Mouse (Mus musculus) stomach, embryonic 16.5 days (tissue): ENCODE results near the gene Rnf223. TPM values are rescaled to one million over a fixed set of nuclear protein-coding genes. Genes with fewer than 3 reads are reported as not detected.
A peak's percentile ranks its signal among the peaks of the same experiment; 100 is the strongest.

ENCODE experiments used
- ATAC-seq: fragments of 200-750 bp; cut with Nextera tagmentation; 2 replicates; pipeline ENCODE4 v1.8.0; 2017; ENCODE audit warnings: moderate number of reproducible peaks, moderate TSS enrichment; ENCODE audit not compliant: insufficient read depth, low FRiP score
- H3K27ac ChIP-seq: fragments of 300-500 bp; sonication (generic); 2 replicates; pipeline ENCODE4 v1.5.1; 2014; ENCODE audit warnings: low read length
- H3K27me3 ChIP-seq: fragments of 300-500 bp; sonication (generic); 2 replicates; pipeline ENCODE4 v1.6.1; 2014; ENCODE audit warnings: low read length, control low read depth, mixed read lengths; ENCODE audit not compliant: control insufficient read depth, insufficient read depth
- H3K36me3 ChIP-seq: fragments of 300-500 bp; sonication (generic); 2 replicates; pipeline ENCODE4 v1.6.1; 2014; ENCODE audit warnings: low read length; ENCODE audit not compliant: control insufficient read depth, insufficient read depth
- H3K4me1 ChIP-seq: fragments of 300-500 bp; sonication (generic); 2 replicates; pipeline ENCODE4 v1.6.1; 2014; ENCODE audit warnings: low read length, control low read depth, mixed read lengths; ENCODE audit not compliant: control insufficient read depth, insufficient read depth
- H3K4me2 ChIP-seq: fragments of 300-500 bp; sonication (generic); 2 replicates; pipeline ENCODE4 v1.6.1; 2014; ENCODE audit warnings: low read depth, low read length, mixed read lengths
- H3K4me3 ChIP-seq: fragments of 300-500 bp; sonication (generic); replicated peaks from 2 replicates; pipeline ENCODE4 v1.5.1; 2014; ENCODE audit warnings: mild to moderate bottlenecking, low read length
- H3K9ac ChIP-seq: fragments of 300-500 bp; sonication (generic); 2 replicates; pipeline ENCODE4 v1.6.1; 2014; ENCODE audit warnings: low read length
- H3K9me3 ChIP-seq: fragments of 300-500 bp; sonication (generic); replicated peaks from 2 replicates; pipeline ENCODE4 v1.6.1; 2016; ENCODE audit warnings: low read length, control low read depth; ENCODE audit not compliant: control insufficient read depth
- WGBS: fragments of 180-500 bp; shearing (Covaris S2); extraction: QIAGEN DNeasy Blood & Tissue Kit; methylation state at CpG from one replicate; pipeline ENCODE4 v1.1.7; 2014; 5-methylcytosine and 5-hydroxymethylcytosine counted together
- polyA plus RNA-seq: library from polyadenylated mRNA; unstranded; fragments of >200 nt; fragmentation: Nextera tagmentation; extraction: Ambion mirVana; gene quantifications from 2 replicates; pipeline ENCODE4 v1.2.1, GENCODE M21; 2015

Gene Rnf223
- polyA plus RNA-seq: 1.1 and 1.9 TPM in 2 replicates

DNA sequence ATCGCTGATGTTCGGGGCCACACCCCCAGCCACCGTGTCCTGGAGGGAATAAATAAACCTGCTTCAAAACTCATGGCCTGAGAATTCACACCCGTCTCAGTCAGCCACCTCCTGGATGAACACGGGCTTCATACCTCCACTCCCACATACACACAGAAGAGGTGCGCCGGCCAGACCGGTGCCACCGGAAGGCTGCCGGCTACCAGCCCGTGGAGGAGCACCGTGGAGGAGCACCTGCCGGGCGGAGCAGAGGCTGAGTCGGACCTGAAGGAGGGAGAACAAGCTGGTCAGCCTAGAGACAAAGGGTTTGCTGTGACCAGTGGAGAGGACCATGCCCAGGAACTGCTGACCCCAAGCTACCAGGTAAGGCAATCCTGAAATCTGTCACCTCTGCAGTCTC lies at the start of gene Rnf223:
Gene Rnf223 (plus strand): TSS at position 78 of the 400 bp plus-strand sequence.
- WGBS: 63% methylated on average over 15 of the region's 15 CpGs
- H3K4me3 ChIP-seq: no peak within 1 kb of the TSS
- no peaks in the 10 kb centered on the region for H3K4me1 ChIP-seq
- H3K27me3 ChIP-seq: no peaks in the 10 kb centered on the region
- H3K36me3 ChIP-seq: no peaks in the 10 kb centered on the region
- no peaks in the 10 kb centered on the region for H3K9me3 ChIP-seq
- peak; percentile 46; the same call in 1 of the 2 replicates for ATAC-seq
- H3K4me2 ChIP-seq: no peak within 1 kb of the TSS
- no peak within 1 kb of the TSS for H3K9ac ChIP-seq
- H3K27ac ChIP-seq: peak within 1 kb of the TSS; percentile 38; the same call in 1 of the 2 replicates

DNA sequence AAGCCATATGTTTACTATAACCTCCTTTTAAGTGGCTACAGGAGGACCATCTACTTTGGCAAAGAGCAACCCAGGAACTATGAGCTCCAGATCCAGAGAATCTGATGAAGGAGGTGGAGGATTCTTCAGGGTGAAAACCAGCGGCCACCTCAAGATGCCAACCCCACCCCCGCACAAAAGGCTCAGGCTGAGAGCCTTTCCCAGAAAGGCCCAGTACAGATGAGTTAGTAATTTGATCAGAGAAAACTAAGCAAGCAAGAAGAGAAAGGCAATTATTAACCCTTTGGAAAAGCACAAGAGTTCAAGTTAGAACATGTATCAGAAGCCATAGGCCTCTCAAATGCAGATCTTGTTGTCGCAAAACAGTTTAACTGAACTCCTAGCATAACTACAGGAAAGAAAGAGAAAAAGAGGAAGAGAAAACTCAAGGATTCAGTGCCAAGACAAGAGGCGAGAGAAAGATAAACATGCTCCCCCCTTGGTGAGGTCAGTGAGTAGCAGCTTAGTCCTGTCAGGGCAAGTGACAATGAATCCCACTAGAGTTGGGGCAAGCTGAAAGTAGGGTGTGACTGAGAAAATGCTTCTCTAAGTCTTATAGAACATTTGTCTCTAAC lies 47.6 kb upstream of the Rnf223 start:
- Histone ChIP-seq H3K36me3 (no peaks in the 10 kb centered on the region), H3K4me2 (peak overlapping the region; percentile 4; the same call in 1 of the 2 replicates), H3K9me3 (no peaks in the 10 kb centered on the region), H3K9ac (0 out of 2 replicates have a peak overlapping the region, but pooled peaks have one; percentile 32), H3K4me1 (peaks cover 10% of the 10 kb centered on the region), H3K27me3 (no peaks in the 10 kb centered on the region), H3K27ac (peak overlapping the region; percentile 71), H3K4me3 (no peak overlapping the region)
- WGBS: 43% methylated on average over 4 of the region's 4 CpGs
- no peak for ATAC-seq

DNA sequence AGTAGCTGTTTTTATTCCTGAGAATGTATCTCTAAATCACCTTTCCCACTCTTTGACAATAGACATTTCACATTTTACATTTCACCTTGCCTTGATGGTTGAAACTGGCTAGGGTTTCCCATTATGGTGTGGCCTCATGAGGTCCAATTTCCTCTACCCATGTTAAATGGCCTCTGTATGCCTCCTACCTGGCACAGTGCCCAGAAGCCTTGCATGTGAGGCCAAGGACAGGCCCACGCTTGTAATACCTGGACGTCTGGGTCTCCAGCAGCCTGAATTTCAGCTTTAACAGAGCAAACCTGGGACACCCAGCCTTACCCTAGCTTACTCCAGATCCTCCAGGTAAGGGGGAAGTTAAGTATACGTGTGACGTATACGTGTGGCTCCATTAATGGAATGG lies 47.0 kb upstream of the Rnf223 start:
- Histone ChIP-seq H3K9ac (no peak overlapping the region), H3K36me3 (no peaks in the 10 kb centered on the region), H3K4me3 (no peak overlapping the region), H3K4me2 (0 out of 2 replicates have a peak overlapping the region, but pooled peaks have one; percentile 9), H3K27me3 (no peaks in the 10 kb centered on the region), H3K27ac (peak overlapping the region; percentile 82), H3K4me1 (peaks cover 10% of the 10 kb centered on the region), H3K9me3 (no peaks in the 10 kb centered on the region)
- peak; percentile 83 for ATAC-seq
- WGBS: 46% methylated on average over 5 of the region's 5 CpGs

DNA sequence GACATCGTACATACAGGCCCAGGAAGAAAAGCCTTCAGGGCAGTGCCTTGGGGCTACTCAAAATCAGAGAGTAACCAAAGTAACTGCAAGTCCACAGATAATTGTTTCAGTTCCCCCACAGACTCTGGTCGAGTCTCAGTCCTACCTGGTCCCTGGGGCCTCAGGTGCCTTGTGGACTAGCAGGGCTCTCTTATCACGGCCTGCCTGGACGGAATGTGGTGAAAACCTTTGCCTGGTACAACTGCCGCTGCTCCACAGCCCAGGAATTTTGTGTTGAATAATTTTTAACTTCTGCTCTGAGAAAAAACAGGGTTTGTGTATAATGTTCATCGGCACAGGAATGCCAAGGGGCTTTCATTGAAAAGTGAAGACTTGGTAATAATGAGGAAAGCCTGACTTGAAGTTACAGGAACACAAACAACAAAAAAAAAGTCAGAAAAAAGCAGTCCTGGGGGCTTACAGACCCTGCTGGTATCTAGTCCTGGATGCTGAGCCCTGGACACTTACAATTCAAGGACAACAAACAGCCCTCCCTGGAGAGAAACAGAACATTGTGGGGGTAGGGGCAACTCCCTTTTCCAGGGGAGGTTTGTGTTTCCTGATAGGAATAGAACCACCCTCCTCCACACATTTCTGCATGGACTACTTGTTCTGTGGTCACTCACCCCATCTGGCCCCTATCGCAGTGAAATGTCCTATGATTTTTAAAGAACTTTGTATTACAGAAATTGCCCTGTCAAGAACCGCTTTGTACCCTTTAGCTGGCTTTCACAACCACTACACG lies 46.0 kb upstream of the Rnf223 start:
- Histone ChIP-seq H3K9me3 (no peaks in the 10 kb centered on the region), H3K4me3 (no peak overlapping the region), H3K4me1 (peaks cover 10% of the 10 kb centered on the region), H3K27ac (peak overlapping the region; percentile 82), H3K9ac (no peak overlapping the region; the same call in 1 of the 2 replicates), H3K36me3 (no peaks in the 10 kb centered on the region), H3K27me3 (no peaks in the 10 kb centered on the region), H3K4me2 (0 out of 2 replicates have a peak overlapping the region, but pooled peaks have one; percentile 9)
- ATAC-seq: peak; percentile 73
- 54% methylated on average over 9 of the region's 9 CpGs for WGBS

DNA sequence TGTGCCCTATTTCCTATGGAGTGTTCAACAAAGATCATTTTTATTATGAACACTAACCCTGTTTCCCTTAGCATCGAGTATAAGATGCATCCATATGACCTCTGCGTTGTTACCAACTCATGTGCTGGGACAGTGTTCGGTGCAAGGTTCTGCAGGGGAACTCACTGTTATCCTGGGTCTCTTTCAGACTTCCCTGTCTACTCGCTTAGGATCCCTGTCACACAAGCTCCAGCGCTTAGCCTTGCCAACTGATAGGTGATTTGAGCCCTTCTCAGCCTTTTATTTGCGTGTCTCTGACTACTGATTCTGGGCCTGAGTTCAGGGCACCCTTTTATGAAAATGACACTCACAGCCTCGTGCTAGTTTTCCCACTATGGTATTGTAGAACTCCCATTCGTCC lies 45.1 kb upstream of the Rnf223 start:
- H3K9me3 ChIP-seq: no peaks in the 10 kb centered on the region
- WGBS: 79% methylated on average over 8 of the region's 8 CpGs
- no peaks in the 10 kb centered on the region for H3K27me3 ChIP-seq
- no peaks in the 10 kb centered on the region for H3K36me3 ChIP-seq
- ATAC-seq: no peak
- H3K9ac ChIP-seq: no peak overlapping the region
- no peak overlapping the region for H3K4me3 ChIP-seq
- H3K4me2 ChIP-seq: no peak overlapping the region
- no peak overlapping the region; the same call in 1 of the 2 replicates for H3K27ac ChIP-seq
- H3K4me1 ChIP-seq: peaks cover 10% of the 10 kb centered on the region

DNA sequence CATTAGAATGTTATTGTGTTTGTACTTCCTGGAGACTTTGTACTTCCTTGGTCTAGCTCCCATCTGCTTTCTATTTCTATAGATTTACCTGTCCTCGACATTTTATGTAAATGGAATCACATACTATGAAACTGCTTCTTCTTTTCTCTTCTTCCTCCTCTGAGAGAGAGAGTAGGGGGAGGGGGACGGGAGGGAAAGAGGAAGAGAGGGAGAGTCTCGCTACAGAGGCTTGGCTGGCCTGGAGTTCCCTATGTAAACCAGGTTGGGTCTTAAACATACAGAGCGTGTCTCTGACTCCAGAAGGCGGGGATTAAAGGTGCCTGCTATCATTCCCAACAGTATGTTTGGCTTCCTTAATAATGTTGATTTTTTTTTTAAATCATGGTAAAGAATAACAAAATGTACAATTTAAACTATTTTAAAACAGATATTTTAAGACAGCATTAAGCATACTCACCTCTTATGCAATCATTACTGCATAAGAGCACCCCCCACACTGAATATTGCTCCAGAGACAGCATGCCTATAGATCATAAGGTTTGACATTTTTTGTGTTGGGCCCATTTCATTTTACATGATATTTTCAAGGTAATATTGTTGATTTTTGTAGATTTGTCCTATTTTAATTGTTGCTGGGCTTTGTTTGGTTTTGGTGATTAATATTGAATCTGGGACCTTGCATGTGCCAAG lies 42.8 kb upstream of the Rnf223 start:
- Histone ChIP-seq H3K4me2 (peak overlapping the region; percentile 24; the same call in 1 of the 2 replicates), H3K27me3 (no peaks in the 10 kb centered on the region), H3K4me3 (no peak overlapping the region), H3K36me3 (no peaks in the 10 kb centered on the region), H3K9ac (no peak overlapping the region), H3K9me3 (no peaks in the 10 kb centered on the region), H3K4me1 (peaks cover 8% of the 10 kb centered on the region), H3K27ac (0 out of 2 replicates have a peak overlapping the region, but pooled peaks have one; percentile 17)
- ATAC-seq: 0 out of 2 replicates have a peak, but pooled peaks have one; percentile 51
- WGBS: 22% methylated on average over 5 of the region's 5 CpGs

DNA sequence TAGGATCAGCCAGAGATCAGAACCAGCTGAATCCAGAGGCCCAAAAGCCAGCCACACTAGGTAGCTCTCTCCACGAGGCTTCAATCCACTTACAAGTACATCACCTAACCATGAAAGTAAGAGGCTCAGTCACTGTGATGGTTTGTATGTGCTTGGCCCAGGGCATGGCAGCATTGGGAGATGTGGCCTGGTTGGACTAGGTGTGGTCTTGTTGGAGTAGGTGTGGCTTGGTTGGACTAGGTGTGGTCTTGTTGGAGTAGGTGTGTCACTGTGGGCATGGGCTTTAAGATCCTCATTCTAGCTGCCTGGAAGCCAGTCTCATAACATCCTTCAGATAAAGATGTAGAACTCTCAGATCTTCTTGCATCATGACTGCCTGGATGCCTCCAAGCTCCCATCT lies 39.1 kb upstream of the Rnf223 start:
- 0 out of 2 replicates have a peak, but pooled peaks have one; percentile 39 for ATAC-seq
- Histone ChIP-seq H3K9ac (no peak overlapping the region), H3K27ac (no peak overlapping the region), H3K4me1 (peaks cover 9% of the 10 kb centered on the region; the same call in 1 of the 2 replicates), H3K36me3 (no peaks in the 10 kb centered on the region), H3K9me3 (no peaks in the 10 kb centered on the region), H3K27me3 (no peaks in the 10 kb centered on the region), H3K4me3 (no peak overlapping the region), H3K4me2 (no peak overlapping the region)
- 51% methylated on average over 1 of the region's 1 CpGs for WGBS

DNA sequence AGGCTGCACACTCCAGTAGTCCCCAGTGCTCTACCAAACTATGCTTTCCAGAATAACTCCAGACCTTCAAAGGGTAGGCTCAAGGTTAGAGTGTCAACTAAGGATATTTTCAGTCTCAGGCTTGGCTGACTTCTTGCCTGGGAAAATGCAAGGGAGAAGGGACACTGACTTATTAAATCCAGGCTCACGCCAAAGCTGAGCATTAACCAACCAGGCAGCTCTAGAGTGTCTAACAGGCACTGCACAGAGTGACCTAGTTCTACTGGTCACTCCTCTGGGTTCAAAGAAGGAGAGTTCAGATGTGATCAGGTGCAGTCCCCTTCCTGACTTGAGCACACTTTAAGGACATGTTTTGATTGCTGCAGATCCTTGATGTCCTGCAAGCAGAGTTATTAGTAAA lies 37.5 kb upstream of the Rnf223 start:
- no peak overlapping the region for H3K9ac ChIP-seq
- 0 out of 2 replicates have a peak, but pooled peaks cover 6% of the 10 kb centered on the region for H3K4me1 ChIP-seq
- no peak overlapping the region for H3K27ac ChIP-seq
- no peaks in the 10 kb centered on the region for H3K27me3 ChIP-seq
- no peaks in the 10 kb centered on the region for H3K36me3 ChIP-seq
- H3K4me3 ChIP-seq: no peak overlapping the region
- WGBS: 88% methylated on average over 1 of the region's 1 CpGs
- ATAC-seq: no peak
- no peaks in the 10 kb centered on the region for H3K9me3 ChIP-seq
- H3K4me2 ChIP-seq: no peak overlapping the region
